Mouse (Mus musculus): ENCODE results near the gene Csrnp1.

Gene Csrnp1

DNA sequence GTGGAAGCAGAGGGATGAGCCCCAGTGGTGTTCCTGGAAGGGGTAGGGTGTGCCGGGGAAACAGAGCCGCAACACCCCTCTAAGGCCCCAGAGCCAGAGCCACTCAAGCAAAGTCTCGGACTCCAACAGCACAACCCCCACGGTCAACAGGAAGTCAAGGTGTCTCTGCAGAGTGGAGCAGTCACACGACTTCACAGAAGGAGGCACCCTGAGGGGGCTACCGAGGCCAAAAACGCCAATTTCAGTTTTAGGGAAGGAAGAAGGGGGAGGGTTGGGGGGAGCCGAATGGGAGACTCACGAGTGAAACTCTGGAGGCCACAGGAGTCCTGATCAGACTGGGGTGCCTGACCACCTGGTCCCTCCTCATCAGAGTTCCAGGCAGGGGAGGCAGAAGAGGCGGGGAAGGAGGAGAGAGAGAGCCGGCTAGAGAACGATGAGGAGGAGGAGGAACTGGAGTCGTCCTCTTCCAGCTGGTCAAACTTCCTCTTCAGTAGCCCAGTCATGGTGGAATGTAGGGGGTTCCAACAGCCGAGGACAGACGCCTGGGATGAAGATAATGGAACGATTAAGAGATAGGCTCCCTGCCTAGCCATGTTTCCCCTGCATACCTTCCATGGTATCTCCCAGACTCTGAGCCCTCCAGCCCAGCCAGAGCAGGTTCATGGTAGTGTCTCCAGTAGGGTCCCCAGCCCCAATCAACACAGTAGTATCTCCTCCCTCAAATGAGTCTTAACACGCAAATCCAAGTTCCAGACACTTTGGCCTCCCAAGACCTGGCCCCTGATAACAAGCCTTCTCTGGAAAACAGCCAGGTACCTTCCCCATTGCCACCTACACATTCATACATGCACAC lies 7.5 kb downstream of the Csrnp1 start:
- peak; percentile 91 for DNase-seq

DNA sequence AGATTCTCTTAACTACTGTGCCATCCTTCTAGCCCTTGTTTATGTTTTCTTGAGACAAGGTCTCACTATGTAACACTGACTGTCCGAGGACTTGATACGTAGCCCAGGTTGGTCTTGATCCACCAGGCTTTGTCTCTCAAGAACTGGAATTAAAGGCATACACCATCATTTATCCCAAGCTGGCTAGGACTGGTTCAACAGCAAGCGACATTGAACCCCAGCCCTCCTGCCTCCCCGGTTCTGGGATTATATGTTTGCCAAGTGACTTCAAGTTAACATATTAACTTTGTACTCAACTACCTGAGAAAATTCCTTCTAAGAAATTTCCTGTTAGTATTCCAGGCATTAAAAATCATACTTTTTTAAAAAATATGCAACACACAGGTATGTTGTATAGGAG lies 9.2 kb downstream of the Csrnp1 start:
- DNase-seq: no peak

DNA sequence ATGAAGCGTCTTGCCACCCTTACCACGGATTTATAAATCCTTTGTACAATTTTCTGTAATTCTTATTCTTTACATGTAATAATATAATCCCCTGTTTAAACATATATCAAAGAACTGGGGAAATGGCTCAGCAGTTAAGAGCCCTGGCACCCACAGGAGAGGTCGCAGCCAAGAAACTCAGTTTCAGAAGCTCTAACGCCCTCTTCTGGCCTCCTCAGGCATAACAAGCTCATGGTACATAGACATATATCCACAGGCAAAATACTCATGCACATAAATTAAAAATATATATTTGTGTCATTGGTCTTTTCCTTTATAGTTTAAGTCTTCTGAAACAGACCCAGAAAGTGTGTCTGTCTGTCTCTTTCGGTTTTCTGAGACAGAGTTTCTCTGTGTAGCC lies 9.8 kb downstream of the Csrnp1 start:
- no peak for DNase-seq

DNA sequence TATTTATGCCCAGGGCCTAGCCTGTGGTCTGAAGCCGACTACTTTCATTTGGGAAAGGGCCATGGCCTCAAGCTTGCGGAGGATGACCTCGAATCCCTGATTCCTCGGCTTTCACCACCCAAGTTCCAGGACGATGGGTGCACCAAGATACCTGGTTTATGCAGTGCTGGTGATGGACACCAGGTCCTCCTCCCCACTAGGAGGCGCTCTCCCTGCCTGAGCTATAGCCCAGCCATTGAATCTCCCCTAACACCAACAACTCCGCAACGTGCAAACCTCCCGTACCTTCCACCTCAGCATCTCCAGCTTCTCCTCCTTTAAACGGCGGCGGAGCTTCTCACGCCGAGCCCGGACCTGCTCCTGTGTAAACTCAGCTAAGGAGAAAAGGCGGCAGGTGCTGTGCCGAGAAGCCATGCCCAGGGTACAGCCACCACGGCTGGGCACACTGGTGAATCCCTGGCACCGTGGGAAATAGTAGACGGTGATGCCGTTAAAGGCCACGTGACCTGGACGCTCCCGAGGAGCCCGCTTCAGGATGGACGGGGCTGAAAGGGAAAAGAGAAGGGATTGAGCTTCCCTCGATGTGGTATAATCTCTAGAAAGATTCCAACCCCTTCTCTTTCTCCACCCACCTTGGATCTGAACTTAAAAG lies 10.5 kb downstream of the Csrnp1 start:
- DNase-seq: peak; percentile 90

DNA sequence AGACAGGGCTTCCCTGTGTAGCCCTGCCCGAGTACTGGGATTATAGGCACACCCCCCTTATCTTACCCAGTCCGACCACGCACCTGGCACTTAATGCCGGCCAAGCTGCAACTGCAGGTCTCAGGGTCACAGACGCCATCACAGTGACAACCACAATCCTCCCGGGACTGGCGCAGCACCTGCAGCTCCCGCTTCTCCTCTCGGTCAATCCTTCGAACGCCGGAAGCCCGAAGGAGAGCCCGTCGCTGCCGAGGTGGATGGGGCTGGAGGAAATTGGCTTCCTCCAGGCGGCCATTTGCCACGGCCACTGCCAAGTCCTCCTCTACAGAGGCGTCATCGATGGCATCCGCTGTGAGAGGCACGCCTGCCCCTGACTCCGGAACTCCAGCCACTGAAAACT lies 11.2 kb downstream of the Csrnp1 start:
- DNase-seq: peak; percentile 90

DNA sequence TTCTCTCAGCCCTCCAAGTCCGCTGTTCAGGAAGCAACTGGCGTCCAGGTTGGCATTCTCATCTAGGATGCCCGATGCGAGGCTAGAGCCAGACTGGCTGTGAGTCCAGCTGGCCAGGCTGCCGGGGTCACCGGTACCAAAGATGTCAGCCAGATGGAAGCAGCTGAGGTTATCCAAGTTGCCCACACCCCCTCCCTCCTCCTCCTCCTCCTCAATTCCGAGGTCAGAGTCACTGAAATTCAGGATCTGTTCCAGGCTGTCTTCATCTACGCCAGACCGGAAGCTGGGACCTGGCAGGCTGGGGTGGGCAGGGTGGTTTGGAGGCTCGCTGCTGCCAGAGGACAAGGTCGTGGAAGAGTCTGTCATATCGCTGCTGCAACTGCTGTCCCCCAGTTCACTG lies 11.9 kb downstream of the Csrnp1 start:
- DNase-seq: peak; percentile 98

DNA sequence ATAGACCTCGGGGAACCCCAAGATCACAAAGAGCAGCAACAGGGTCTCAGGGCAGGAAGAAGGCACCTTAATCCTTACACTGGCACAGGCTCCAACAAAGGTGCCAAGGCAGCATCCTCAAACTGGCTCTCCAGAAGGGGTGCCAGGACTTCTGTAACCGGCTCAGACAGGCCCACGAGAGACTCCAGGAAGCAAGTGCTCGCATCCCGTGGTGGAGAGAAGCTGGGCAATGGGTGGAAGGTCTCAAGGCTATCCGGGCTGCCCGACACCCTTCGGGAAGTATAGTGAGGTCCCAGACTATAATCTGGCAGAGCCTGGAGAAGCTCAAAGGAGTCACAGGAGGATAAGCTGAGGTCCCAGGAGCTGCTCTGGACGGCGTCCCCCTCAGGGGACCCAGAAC lies 12.3 kb downstream of the Csrnp1 start:
- no peak for DNase-seq

DNA sequence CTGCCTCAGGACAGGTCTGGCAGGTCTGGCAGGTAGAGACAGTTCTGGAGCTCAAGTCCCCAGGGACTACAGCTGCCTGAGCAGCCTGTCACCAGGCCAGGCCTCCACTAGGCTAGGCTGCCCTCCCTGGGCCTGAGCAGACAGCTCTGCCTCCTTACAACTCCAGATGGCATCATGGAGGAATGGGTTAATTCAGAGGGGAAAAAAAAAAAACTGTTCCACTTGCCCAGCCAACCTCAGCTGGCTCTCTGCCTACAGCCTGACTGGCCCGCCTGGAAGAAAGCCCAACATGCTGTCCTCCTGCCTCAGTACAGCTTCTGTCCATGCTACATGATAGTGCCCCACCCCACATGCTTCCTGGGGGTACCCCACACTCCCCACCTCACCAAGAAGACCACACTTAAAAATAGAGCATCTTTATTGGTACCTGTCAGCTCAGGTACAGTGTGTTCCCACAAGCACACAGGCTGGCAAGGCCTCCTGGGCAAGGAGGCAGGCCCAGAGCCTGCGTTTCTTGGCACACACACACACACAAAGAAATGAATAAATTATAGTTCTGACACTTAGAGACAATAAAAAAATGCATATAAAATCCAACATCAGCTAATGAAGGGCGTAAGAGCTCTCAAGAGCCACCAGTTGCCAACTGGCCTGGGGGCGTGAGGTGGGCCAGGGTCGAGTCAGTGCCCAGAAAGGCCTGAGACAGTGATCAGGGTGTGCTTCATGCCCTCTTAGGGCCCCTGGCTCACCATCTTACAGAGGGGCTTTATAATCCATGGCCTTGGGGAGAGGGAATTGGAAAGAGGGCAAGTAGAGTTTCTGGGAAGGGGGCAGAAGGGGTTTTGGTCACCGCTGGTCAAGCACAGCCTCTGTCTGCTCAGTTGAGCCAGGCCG lies 13.4 kb downstream of the Csrnp1 start:
- peak; percentile 92 for DNase-seq

DNA sequence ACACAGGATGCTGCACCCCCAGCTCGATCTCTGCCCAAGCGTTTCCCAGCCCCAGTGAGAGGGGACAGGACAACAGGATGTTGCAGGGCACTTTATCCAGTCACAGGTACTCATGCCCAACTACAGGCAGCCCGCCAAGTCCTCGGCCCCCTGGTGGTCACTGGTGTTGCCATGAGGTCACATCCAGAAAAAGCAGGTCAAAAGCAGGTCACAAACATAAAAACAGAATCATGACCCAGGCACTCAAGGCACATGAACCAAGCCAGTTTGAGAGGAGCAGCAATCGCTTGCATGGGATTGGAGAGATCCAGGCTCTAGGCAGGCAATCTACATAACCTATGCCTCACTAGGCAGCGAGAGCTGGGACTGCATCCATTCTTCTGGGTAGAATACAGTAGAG lies 14.2 kb downstream of the Csrnp1 start:
- peak; percentile 91 for DNase-seq

DNA sequence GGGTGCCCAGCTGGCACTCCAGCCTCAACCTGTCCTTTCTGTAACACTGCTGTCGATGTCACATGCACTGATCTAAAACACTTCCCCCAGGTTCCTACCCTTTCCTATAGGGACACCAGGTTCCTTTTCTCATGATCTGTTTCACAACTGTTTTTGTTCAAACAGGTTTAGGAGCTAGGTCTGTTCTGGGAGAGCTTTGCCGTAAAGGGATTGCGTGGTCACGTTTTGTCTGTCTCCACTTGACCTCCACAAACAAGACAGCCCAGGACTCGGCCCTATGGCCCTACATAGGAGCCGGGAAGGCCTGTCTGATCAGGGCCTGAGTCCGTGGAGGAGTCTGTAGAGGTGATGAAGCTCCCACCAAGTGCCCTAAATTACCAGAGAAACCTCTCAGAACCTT lies 14.6 kb downstream of the Csrnp1 start:
- no peak for DNase-seq

DNA sequence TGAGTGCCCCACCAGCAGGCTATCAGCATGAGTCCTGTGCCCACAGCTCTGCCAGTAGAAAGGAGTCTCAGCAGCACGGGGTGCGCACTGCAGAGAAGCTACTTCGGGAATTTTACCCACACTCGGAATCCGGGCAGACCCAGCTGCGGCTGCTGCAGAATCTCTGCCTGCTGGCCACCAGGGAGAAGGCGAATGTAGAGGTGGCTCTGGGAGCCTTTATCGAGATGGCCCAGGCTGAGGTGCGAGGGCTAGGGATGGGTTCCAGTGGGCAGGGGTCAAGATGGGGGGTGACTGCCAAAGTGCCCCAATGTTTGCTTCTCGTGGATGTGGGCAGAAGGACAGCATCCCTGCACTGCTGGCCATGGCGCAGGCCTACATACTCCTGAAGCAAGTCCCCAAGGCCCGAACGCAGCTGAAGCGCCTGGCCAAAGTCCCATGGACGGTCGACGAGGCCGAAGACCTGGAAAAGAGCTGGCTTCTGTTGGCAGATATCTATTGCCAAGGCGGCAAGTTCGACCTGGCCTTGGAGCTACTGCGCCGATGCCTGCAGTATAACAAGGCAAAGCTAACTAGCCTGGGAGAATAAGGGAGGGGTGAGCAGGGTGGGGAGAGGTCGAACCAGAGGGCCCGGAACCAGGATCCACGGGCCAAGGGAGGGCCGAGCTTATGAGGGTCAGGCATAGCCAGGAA lies 18.1 kb downstream of the Csrnp1 start:
- peak; percentile 91 for DNase-seq

DNA sequence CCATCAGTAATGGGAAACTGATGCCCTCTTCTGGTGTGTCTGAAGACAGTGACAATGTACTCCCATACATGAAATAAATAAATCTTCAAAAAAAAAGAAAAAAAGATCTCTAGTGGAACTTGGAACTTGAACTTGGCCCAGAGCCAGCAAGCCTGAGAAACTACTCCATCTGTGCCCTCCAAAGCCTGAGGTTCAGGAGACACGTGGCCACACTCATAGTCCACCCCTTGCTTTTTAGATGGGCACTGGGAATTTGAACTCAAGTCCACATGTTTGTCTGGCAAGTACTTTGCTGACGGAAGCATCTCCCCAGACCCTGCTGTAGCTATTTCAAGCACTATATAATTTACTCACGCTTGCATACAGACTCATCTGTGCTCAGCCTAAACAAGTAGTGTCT lies 19.3 kb downstream of the Csrnp1 start:
- peak; percentile 87 for DNase-seq

DNA sequence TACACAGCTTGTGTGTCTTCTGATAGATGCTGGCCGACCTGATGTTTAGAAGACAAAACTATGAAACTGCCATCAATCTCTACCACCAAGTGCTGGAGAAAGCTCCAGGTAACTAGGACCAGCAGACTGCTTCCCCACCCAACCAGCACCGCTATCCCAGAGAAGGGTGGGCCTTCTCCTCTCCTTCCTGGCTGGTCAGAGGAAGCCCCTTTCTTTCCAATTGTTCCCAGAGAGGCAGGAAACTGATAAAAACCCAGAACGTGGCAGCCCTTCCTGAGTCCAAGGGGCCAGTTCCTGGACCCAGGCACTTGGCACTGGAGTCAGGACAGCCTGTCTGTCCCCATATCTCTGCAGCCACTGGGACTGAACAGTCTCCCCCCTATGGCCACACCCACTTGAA lies 20.3 kb downstream of the Csrnp1 start:
- DNase-seq: peak; percentile 98

DNA sequence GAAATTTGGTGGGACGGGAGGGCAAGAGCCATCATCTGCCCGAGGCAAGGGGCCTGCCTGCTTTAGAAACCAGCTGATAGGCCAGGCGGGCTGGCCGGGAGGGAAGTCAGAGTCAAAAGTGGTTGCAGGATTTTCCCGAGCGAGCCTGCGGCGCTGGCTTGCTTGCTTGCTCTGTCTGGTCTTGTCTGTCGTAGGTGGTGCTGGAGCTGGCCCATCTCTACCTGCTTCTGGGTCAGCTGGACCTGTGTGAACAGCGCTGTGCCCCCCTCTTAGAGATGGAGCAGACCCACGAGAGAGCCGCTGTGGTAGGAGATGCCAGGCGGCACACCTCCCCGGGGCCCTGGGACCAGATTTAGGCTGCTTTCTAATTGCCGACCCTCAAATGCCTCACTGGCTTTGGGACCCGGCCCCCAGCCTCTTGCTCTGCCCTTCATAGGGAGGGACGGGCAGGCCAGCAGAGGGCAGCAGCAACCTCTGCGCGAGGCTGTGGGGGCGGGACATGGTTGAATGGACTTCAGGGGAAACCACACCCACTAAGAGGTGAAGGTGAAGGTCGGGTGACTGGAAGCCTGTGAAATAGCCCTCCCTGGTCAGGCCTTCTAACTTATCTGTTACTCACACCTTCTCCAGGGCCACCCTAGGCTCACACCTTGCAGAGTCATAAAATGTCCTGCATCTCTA lies 21.3 kb downstream of the Csrnp1 start:
- DNase-seq: peak; percentile 97

DNA sequence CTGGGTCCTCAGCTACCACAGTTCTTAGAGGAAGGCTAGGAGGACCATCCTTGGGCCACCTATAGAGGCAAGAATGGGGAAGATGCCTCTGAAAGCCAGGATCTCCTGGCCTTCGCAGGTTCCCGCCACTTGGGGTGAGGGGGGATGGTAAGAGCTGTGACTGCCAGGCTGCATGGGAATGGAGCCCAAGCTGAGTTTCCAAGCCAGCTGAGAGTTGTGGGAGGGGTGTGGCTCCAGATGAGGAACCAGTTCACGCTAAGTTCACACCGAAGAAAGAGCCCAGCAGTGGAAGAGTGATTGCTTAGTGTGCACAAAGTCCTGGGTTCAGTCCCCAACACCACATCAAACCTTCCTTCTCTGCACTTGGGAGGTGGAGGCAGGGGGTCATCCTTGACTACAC lies 22.2 kb downstream of the Csrnp1 start:
- DNase-seq: no peak

DNA sequence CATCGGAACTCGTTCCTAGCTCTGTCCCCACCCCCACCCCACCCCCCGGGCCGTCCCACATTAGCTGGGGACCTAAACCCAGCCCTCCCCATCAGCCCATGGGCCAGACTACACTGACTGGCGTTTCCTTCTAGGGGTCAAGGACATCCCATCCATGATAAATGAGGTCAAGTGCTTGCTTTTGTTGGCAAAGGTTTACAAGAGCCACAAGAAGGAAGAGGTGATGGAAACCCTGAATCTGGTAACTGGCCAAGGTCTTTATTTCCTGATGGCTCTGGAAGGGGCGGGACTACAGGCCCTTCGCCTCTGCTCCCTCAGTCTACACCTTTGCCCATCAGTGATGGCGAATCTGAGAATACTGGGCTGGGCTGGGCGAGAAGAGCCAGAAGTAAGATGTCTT lies 25.6 kb downstream of the Csrnp1 start:
- no peak for DNase-seq

DNA sequence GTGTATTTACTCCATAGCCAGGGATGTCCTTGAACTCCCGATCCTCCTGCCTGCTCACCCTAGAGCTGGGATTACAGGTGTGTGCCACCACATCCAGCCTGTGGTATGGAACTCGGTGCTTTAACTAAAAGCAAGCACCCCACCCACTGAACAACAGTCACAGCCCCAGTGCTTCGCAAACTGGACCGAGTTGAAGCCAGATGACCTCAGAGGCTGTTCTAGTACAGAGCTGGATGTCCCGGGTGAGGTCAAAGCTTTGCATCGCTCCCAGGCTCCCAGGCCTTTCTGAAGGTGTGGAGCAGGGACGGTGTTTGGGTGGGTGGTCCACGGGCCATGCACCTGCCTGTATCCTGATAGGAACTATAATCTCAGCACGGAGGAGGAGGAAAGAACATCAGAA lies 33.1 kb downstream of the Csrnp1 start:
- peak; percentile 94 for DNase-seq

DNA sequence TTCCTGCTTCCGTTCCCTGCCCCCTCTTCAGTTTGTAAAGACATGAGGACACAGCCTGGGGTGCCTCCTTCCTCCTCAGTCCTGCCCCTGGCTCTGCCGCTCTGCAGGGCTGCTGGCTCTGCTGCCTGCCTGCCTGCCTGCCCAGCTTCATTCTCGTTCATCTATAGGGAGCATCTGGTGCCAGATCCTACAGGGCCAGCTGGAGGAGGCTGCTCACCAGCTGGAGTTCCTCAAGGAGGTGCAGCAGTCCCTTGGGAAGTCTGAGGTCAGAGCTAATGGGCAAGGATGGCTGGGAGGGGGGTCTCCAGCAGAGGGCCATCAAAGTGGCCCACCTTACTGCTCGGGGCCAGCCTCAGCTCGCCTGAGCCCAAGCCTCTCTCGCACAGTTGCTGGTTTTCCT lies 34.0 kb downstream of the Csrnp1 start:
- DNase-seq: no peak

DNA sequence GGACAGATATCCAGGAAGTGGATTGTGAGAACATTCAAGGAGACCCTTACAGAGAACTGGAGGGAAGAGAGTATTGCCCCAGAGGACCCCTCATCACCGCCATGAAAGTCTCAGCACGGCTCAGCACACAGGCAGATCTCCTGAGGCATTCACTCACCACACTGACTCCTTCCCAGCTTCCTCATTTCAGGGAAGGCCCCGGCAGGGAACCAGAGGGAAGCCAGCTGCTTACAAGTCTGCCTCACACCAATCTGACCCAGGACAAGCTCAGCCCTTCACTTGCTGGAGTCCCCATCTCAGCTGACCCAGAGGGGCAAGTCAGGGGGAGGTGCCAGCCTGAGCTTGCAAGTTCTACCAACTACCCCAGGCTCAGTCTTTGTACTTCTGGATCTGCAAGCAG lies 35.7 kb downstream of the Csrnp1 start:
- no peak for DNase-seq

DNA sequence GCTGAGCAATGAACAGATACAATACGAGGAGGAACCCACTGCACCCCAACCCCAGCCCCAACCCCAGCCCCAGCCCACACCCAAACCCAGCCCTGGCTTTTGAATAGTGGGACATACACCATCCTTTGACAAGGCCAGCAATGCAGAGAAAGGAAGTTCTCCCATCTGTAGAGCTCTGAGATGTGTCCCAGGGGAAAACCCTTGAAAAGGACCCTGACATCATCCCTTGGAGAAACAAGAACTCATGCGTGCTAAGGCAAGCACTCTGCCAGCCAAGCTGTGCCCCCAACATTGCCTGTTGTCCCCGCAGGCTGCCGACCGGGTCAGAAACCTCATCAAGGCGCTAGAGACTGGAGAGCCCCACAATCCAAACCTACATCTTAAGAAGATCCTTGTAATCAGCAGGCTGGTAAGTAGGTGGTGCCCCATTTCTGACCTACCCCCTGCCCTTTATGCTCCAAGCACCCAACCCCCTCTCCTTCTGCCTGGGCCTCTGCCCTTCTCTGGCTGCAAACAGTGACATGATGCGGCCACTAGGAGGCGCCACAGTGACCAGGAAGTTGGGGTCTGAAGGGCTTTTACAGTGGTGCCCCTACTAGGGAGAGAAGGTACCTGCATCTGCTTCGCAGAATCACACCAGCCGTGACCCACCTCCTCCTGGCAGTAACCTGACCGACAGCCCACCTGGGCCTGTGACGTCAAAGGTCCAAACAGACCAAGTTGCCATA lies 39.1 kb downstream of the Csrnp1 start:
- no peak for DNase-seq

DNA sequence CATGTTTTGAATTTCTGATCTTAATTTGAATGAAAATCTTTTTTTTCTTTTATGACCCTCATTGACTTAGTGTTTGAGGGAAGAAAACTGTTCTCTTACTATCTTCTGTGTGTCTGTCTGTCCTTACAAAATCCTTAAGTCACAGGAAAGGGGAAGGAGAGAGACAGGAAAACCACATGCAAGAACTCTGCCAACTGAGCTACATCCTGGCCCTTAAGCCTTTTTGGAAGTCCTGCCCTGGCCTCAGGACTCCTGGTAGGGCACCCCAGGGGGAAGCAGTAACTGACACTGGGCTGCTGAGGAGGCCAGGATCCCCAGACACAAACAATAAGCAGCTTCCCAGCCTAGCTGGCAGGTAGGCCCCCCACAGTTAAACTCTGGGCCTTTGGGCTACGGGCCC lies 41.1 kb downstream of the Csrnp1 start:
- DNase-seq: no peak

DNA sequence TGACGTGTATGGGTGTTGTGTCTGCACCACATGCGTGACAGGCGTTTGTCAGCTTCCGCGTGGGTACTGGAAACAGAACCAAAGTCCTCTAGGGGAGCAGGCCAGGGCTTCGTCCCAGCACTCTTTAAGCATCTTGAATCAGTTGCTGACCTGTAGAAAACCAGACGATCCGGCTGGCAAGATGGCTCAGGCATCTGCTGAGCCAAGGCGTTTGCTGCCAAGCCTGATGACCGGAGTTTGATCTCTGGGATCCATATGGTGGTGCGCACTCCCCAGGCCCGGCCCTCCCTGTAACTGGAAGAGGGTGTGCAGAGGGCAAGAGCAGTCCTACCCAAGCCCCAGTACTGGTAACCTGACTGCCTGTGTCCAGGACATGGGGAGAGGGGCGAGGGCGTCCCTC lies 42.6 kb downstream of the Csrnp1 start:
- DNase-seq: no peak
